Mouse (Mus musculus) embryonic fibroblast, embryonic 13.5 days (primary cell): ENCODE measurements at regions not wholly inside any gene's neighbourhood (a gene's known extent, or its start where the extent isn't known, plus 50 kb on each side); places are given as distances from the start of the nearest gene placed in this dataset.

ENCODE experiments used
- CTCF ChIP-seq: IDR thresholded peaks from 2 replicates; pipeline ENCODE4 v1.5.1; 2011; ENCODE audit warnings: mild to moderate bottlenecking, control low read depth, low read length, moderate library complexity, borderline replicate concordance; ENCODE audit not compliant: insufficient read depth
- POLR2A ChIP-seq: IDR thresholded peaks from 2 replicates; pipeline ENCODE4 v1.6.1; 2011; ENCODE audit warnings: low read depth, mild to moderate bottlenecking, control low read depth, low read length, moderate library complexity

DNA sequence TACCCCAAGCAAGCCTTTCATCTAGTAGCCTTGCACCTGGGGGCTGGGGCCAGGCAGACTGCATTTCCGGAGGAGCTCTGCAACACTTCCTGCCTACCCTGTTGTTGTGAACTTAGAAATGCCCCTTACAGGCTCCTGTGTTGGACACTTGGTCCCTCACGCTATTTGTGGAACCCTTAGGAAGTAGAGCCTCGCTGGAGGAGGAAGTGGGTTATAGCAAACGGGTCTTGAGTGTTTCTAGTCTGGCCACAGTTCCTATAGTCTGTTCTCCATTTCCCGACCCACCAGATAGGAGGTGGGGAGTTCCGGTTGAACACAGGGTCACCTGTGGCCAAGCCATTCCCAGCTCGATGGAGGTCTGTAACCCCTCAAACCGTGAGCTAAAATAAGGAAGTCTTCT is 272.7 kb downstream of the Diras2 start:
- TF ChIP-seq POLR2A = no peak
- TF ChIP-seq CTCF = no peak
